Mouse (Mus musculus) C2C12 (cell line): Measurements from ENCODE around the gene Zbtb24. TPM values are rescaled to one million over a fixed set of nuclear protein-coding genes. Genes with fewer than 3 reads are reported as not detected.

Source experiments
- H3K27me3 ChIP-seq: one replicate; pipeline ENCODE4 v1.6.1; 2011; ENCODE audit not compliant: control insufficient read depth, insufficient read depth, insufficient read length
- H3K36me3 ChIP-seq: one replicate; pipeline ENCODE4 v1.6.1; 2011; ENCODE audit not compliant: control insufficient read depth, insufficient read depth
- H3K4me3 ChIP-seq: one replicate; pipeline ENCODE4 v1.5.1; 2011; ENCODE audit warnings: mild to moderate bottlenecking, control low read depth; ENCODE audit not compliant: poor library complexity, insufficient read depth, severe bottlenecking
- H3K79me2 ChIP-seq: one replicate; pipeline ENCODE4 v1.6.1; 2011; ENCODE audit not compliant: control insufficient read depth, insufficient read depth
- H3K79me3 ChIP-seq: one replicate; pipeline ENCODE4 v1.6.1; 2011; ENCODE audit warnings: low read depth, control low read depth
- H3ac ChIP-seq: one replicate; pipeline ENCODE3; 2011; ENCODE audit warnings: low read depth; ENCODE audit not compliant: control insufficient read depth, insufficient read length
- CEBPB ChIP-seq: IDR thresholded peaks from one replicate; pipeline ENCODE4 v1.6.1; 2011; ENCODE audit warnings: low read depth, mild to moderate bottlenecking, control low read depth, moderate library complexity
- CTCF ChIP-seq: IDR thresholded peaks from one replicate; pipeline ENCODE4 v1.5.1; 2011; ENCODE audit not compliant: control insufficient read depth, insufficient read depth, insufficient read length
- FOSL1 ChIP-seq: IDR thresholded peaks from one replicate; pipeline ENCODE4 v1.8.0; 2011; ENCODE audit warnings: mild to moderate bottlenecking, low read length; ENCODE audit not compliant: poor library complexity, insufficient read depth, severe bottlenecking
- MAX ChIP-seq: IDR thresholded peaks from one replicate; pipeline ENCODE4 v1.6.1; 2011; ENCODE audit warnings: mild to moderate bottlenecking, control low read depth
- MYOD1 ChIP-seq: IDR thresholded peaks from one replicate; pipeline ENCODE4 v1.6.1; 2011; ENCODE audit warnings: low read depth; ENCODE audit not compliant: control insufficient read depth, insufficient read length
- MYOG ChIP-seq: IDR thresholded peaks from one replicate; pipeline ENCODE4 v1.6.1; 2011; ENCODE audit not compliant: control insufficient read depth, insufficient read length; ENCODE audit errors: extremely low read depth
- USF1 ChIP-seq: IDR thresholded peaks from one replicate; pipeline ENCODE4 v1.6.1; 2011; ENCODE audit warnings: low read depth, mild to moderate bottlenecking, control low read depth, moderate library complexity
- polyA plus RNA-seq: library from polyadenylated mRNA; unstranded; fragments of >200 nt; fragmentation: generic; extraction: Trizol; gene quantifications from one replicate; pipeline ENCODE4 v1.2.1, GENCODE M21; 2012; ENCODE audit warnings: missing spikeins

Gene Zbtb24
- polyA plus RNA-seq, 1 experiment, result 5.7 TPM

GRCm38 (mm10) chr10:41420496-41421200 lies 29.5 kb upstream of the Zbtb24 start:
- no peak overlapping the region for H3K4me3 ChIP-seq
- H3K79me2 ChIP-seq, result no peaks in the 10 kb centered on the region
- H3K79me3 ChIP-seq, result no peaks in the 10 kb centered on the region
- no peak overlapping the region for H3ac ChIP-seq
- TF ChIP-seq FOSL1 (no peak), CEBPB (no peak), MYOD1 (no peak), MAX (no peak), MYOG (no peak), CTCF (no peak), USF1 (no peak)
- no peaks in the 10 kb centered on the region for H3K36me3 ChIP-seq
- peaks cover 10% of the 10 kb centered on the region for H3K27me3 ChIP-seq

GRCm38 (mm10) chr10:41423681-41424080 lies 26.5 kb upstream of the Zbtb24 start:
- Histone ChIP-seq H3K4me3 (no peak overlapping the region), H3ac (no peak overlapping the region), H3K27me3 (peaks cover 23% of the 10 kb centered on the region), H3K79me2 (no peaks in the 10 kb centered on the region), H3K79me3 (no peaks in the 10 kb centered on the region), H3K36me3 (no peaks in the 10 kb centered on the region)
- TF ChIP-seq FOSL1 (no peak), CEBPB (no peak), MYOD1 (no peak), MYOG (no peak), MAX (no peak), USF1 (no peak), CTCF (no peak)

GRCm38 (mm10) chr10:41426368-41426767 lies 23.8 kb upstream of the Zbtb24 start:
- Histone ChIP-seq H3K4me3 (no peak overlapping the region), H3K36me3 (no peaks in the 10 kb centered on the region), H3K27me3 (peaks cover 23% of the 10 kb centered on the region), H3ac (no peak overlapping the region), H3K79me3 (no peaks in the 10 kb centered on the region), H3K79me2 (no peaks in the 10 kb centered on the region)
- TF ChIP-seq USF1, result no peak
- no peak for TF ChIP-seq CEBPB
- no peak for TF ChIP-seq CTCF
- TF ChIP-seq MAX, result no peak

- no peak overlapping the region for H3ac ChIP-seq
- TF ChIP-seq CEBPB (no peak), MAX (no peak), USF1 (no peak), MYOG (no peak), MYOD1 (no peak)
- no peaks in the 10 kb centered on the region for H3K36me3 ChIP-seq
- no peaks in the 10 kb centered on the region for H3K79me2 ChIP-seq
- H3K4me3 ChIP-seq, result no peak overlapping the region
- no peaks in the 10 kb centered on the region for H3K27me3 ChIP-seq
- H3K79me3 ChIP-seq, result no peaks in the 10 kb centered on the region
Observed at GRCm38 (mm10) chr10:41434624-41435023, 15.6 kb upstream of the Zbtb24 start.

GRCm38 (mm10) chr10:41435141-41435540 lies 15.0 kb upstream of the Zbtb24 start:
- Histone ChIP-seq H3K27me3 (no peaks in the 10 kb centered on the region), H3ac (no peak overlapping the region), H3K36me3 (no peaks in the 10 kb centered on the region), H3K4me3 (no peak overlapping the region), H3K79me2 (no peaks in the 10 kb centered on the region), H3K79me3 (no peaks in the 10 kb centered on the region)
- TF ChIP-seq MYOD1, result no peak
- no peak for TF ChIP-seq FOSL1
- TF ChIP-seq CEBPB, result no peak
- TF ChIP-seq MAX, result no peak
- TF ChIP-seq USF1, result no peak
- no peak for TF ChIP-seq MYOG
- no peak for TF ChIP-seq CTCF

GRCm38 (mm10) chr10:41448216-41448615 lies 2.0 kb upstream of the Zbtb24 start:
- no peaks in the 10 kb centered on the region for H3K36me3 ChIP-seq
- peaks cover 8% of the 10 kb centered on the region for H3K79me3 ChIP-seq
- H3ac ChIP-seq, result no peak overlapping the region
- H3K27me3 ChIP-seq, result peaks cover 6% of the 10 kb centered on the region
- TF ChIP-seq CEBPB (no peak), CTCF (no peak), USF1 (no peak), FOSL1 (no peak), MAX (no peak), MYOG (no peak), MYOD1 (no peak)
- H3K4me3 ChIP-seq, result no peak overlapping the region
- H3K79me2 ChIP-seq, result peaks cover 21% of the 10 kb centered on the region
